Mouse (Mus musculus): Measurements from ENCODE around the gene Lyrm1.

GRCm38 (mm10) chr7:119894818-119895544 lies 680 bp upstream of the Lyrm1 start:
- TF ChIP-seq POLR2A (IDR thresholded peaks at IDR 0.05; ENCODE audit: insufficient read depth, low read depth, low read length) (no peak), CTCF (IDR thresholded peaks at IDR 0.05) (no peak), EP300 (IDR thresholded peaks at IDR 0.05; ENCODE audit: insufficient read depth, low read depth, low read length) (no peak)

Measured in heart, adult 2 months (tissue).